Mouse (Mus musculus) heart, embryonic 10.5 days (tissue): ENCODE results near the gene Xrn2. TPM values are rescaled to one million over a fixed set of nuclear protein-coding genes. Genes with fewer than 3 reads are reported as not detected.

Experiments
- polyA plus RNA-seq: library from polyadenylated mRNA; unstranded; fragments of >200 nt; fragmentation: Nextera tagmentation; extraction: Ambion mirVana; gene quantifications from 2 replicates; pipeline ENCODE4 v1.2.1, GENCODE M21; 2016

Xrn2 gene
- polyA plus RNA-seq, 1 experiment from 2014 or later, result 74.8 TPM

Other genes with a start within 250 kb of the Xrn2 start
- gene Kiz, start 157.1 kb upstream of the Xrn2 start, polyA plus RNA-seq, result 18.7 and 20.8 TPM in 2 replicates
- not detected in 2 replicates for gene Nkx2-4, start 72.4 kb downstream of the Xrn2 start, polyA plus RNA-seq
- 0.08 TPM in 1 of 2 replicates, not detected in the other for gene Nkx2-2, start 181.2 kb downstream of the Xrn2 start, polyA plus RNA-seq